Mouse (Mus musculus): Measurements from ENCODE around the gene Rdh9.

DNA sequence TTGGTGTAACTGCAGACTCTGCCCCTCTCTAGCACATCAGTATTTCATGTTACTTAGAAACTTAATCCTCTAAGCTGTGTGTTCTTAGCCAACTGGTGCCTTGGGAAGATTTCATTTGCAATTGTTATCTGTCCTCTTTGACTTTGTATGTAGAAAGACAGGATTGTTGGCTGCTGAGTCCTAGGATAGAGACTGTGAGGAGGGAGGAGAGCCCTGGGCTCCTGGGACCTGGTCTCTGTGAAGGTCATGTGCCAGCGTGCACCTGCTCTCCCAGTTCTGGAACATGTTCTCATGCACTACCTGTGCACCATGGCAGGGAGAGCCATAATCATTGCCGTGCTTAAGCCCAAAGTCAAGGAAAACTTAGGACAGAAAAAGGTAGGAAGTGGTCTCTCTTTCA lies 25.4 kb downstream of the Rdh9 start:
- TF ChIP-seq POLR2A (IDR thresholded peaks at IDR 0.05; ENCODE audit: control insufficient read depth, low read depth, low read length): no peak
- TF ChIP-seq CTCF (IDR thresholded peaks at IDR 0.05; ENCODE audit: control insufficient read depth, insufficient read depth, insufficient replicate concordance, low read depth, low read length): no peak

Measured in testis, adult 2 months (tissue).